Mouse (Mus musculus) retina, embryonic 14.5 days (tissue): Measurements from ENCODE around the gene Gm21775.
"Not testable (repeated sequence)": the region's sequence is repeated elsewhere in the genome, so short reads cannot be mapped to it uniquely, and the experiment has no call there.

Experiments used
- DNase-seq: peaks from one replicate; pipeline ENCODE4 v3.0.0-alpha.2; 2015; ENCODE audit warnings: low spot score

Gm21775 gene

GRCm38 (mm10) chrY:10553153-10553552 lies at the start of gene Gm21775:
Gm21775 (plus strand) TSS chrY:10553453.
- DNase-seq = not testable (repeated sequence)

GRCm38 (mm10) chrY:10535942-10536341 lies 17.3 kb upstream of the Gm21775 start, which contains the start of gene Gm20737:
Gm20737 (minus strand) TSS chrY:10536042.
- not testable (repeated sequence) for DNase-seq
